Mouse (Mus musculus) T-cell, adult 2 months (primary cell): ENCODE data around the gene Vwa7.

Source experiments
- DNase-seq: peaks from one replicate; pipeline ENCODE4 v3.0.0; 2022; ENCODE audit warnings: low spot score

Gene Vwa7

DNA sequence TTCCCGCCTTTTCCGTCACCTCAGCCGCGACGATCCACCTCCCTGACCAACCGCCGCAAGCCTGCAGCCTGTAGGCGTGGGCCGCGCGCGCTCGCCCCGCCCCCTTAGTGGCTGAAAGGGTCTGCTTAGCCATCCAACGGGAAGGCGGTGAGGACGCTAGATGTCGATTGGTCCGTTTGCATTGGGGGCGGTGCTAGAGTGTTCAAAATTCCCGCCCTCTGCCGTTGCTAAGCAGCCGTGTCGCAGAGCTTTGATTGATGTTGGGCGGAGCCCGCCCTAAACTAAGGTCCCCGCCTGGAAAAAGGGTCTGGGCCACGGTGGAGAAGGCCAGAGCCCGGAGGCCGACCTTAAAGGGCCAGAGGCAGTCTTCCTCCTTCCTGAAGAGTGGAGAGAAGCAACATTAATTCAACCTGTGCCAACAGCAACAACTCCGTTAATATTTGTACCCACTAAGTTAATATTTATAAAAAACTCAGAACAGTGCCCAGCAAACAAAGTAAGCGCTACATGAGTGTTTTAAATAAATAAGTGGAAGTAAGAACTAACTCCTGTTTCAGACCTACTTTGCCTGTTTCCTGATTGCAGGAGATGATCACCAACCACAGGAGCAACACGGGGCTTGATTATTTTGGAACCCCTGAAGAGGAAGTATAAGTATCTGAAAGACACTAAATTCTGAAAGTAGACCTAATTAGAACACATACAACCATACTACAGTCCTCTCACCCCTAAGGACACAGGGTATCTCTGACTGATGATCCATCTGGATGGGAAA is 30.5 kb downstream of the Vwa7 start, which contains the start of gene Msh5:
Gene Msh5, minus strand, starts transcription at position 65 of the 775 bp plus-strand sequence.
- DNase-seq, result peak; percentile 94

DNA sequence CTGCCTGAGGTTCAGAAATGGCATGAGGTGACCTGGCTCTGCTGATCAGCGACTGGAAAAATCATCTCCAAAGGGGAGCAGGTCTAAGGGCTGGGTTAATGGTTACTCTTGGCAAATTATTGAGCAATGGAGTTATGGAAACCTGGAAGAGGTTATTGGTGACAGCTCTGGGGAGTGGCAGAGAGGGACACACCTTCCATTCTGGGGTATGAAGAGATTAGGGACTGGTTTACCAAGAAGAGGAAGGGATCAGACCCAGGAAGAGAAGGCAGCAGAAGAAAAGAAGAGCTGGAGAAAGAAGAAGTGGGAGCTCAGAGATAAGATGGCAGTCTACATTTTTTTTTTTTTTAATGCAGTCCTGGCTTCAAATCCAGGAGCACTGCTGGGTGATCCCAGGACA is 31.3 kb downstream of the Vwa7 start:
- DNase-seq, result no peak

DNA sequence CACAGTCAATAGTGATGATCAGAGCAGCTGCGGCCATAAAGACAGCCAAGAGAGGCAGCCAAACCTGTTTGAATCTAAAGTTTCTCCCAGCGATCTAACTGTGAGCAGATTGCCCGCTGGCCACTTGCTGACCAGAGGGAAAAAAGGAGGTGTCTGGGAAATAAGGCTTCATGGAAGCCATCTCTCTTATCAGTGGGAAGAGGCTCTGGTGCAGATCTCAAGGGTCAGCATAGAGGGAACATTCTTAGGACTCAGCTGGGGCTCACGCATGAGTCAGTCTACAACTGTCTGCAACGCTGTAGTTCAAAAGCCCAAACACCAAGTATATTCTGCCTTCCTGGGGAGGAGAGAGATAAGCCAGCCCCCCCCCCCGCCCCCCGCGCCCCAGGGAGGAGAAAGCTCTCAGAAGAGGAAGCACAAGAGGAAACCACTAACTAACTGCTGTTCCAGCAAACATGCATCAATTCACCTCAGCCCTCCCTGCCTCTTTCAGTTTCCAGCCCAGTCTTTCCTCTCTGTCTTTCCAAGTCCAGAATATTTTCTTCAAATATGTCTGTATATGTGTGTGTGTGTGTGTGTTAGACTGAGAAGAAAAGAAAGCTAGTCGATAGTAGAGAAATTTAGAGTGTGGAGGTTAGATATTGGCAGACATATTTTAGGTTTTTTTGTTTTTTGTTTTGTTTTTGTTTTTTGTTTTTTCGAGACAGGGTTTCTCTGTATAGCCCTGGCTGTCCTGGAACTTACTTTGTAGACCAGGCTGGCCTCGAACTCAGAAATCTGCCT is 32.0 kb downstream of the Vwa7 start:
- DNase-seq, result peak; percentile 42

DNA sequence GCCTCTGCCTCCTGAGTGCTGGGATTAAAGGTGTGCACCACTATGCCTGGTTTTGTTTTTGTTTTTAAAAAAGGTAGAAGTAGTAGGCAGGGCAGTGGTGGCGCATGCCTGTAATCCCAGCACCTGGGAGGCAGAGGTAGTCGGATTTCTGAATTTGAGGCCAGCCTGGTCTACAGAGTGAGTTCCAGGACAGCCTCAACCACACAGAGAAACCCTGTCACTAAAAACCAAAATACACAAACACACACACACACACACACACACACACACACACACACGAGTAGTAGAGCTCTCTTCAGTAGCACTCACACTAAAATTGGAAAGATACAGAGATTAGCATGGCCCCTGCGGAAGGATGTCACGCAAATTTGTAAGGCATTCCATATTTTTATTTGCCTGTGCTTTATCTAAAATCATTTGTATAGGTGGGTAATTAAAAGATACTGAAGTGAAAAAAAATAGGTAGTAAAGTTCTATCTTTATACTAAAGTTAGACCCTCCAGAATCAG is 32.6 kb downstream of the Vwa7 start:
- no peak for DNase-seq

DNA sequence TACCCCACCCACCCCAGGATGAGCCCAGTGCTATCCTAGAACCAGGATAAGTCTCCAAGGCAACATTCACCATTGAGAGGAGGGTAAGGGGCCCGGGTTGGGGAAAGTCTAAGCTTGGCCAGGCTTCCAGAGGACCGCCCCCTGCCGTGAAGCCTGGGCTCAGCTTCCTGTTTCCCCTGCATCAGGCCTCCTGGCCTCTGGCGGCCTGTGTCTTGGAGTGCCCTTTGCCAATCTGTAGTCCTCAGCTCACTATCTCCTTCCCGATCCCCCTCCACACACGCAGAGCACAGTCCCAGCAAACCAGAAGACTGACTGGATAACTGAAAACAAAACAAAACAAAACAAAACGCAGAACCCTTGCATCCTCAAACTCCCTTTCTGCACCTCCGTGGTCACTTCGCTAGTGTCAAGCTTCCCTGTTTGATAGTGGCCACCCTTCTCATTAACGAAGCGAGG is 33.2 kb downstream of the Vwa7 start, which contains the start of gene Clic1:
Gene Clic1, plus strand, starts transcription at position 406 of the 456 bp plus-strand sequence.
- DNase-seq, result peak; percentile 21

DNA sequence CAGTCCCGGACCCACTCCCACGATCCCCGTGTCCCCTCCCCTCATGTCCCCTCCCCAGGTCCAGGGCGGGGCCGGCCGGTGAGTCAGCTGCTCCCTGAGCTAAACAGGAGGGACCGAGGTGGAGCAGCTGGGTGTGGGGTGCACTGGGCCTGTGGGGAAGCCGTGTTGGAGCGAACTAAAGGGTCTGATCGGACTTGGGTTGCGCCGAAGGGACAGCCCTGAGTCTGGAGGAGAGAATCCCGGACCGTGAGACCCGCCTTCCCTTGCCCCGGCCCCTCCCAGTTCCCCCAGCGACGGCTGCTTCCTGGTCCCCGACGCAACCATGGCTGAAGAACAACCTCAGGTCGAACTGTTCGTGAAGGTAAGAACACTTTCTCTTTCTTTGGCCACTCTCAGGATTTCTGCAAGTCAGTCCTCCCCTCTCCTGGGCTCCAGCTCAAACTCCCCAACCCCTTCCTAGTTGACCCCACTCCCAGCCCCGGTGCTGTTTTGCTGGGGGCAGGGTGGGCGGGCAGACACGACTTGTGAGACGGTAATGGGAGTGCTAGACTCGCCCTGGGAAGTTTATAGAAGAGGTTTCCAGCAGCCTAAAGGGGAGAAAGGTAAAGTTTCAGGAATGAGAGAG is 33.9 kb downstream of the Vwa7 start:
- DNase-seq, result peak; percentile 42

DNA sequence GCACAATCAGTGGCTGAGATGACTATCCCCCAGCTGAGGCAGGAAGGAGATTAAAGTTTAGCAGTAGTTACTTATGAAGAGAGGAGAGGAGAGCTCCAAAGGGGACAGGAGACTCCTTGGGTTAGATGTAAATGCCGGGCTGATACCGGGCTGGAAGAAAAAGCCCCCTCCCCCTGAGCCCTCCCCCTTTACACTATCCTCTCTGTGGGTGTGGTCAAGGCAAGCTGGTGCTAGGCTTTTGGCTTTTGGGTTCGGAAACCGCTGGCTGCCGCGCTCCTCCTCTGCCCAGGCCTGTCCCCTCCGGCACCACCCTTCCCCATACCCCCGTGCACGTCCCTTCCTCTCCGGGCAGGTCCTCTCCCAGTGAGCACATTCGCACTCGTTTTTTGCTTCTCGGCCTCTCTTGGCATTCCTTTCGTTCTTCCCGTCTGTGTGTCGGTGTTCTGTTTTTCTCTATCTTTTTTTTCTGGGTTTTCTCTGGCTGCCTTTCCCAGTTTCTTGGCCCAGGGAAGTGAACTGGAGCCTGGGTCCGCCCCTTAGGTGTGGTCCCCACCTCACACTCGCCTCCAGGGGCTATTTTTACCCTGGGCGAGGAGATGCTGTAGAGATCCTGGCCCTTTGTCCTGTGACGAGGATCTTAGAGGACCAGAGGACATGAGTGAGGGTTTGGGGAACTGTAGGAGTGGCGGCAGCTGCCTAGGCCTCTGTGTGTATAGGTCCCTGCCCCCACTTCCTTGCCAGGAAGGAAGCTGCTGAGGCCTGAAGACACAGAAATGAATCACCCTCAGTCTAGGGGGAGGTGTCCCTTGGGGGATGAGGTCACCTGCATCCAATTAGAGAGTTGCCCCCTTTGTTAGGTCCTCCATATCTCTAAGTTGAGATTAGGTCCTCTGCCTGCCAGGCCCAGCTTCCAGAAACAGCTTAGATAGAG is 35.0 kb downstream of the Vwa7 start:
- DNase-seq, result peak; percentile 80

DNA sequence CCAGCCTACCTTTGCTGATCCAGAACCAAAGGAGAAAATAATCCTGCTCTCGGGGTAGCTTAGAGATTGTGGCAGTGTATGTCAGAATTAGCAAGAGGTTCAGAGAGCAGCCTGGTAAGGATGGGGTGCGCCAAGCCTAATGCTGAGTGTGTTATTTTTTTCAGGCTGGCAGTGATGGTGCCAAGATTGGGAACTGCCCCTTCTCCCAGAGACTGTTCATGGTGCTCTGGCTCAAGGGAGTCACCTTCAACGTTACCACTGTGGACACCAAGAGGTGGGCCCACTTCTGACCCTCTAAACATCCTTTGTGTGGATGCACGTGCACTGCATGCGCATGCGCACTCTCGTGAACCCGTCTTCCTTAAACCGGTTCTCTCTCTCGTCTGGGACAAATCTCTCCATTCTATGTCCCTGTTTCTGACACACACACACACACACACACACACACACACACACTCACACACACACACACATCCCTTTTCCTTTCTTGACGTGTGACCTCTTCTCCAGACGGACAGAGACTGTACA is 36.0 kb downstream of the Vwa7 start:
- no peak for DNase-seq

DNA sequence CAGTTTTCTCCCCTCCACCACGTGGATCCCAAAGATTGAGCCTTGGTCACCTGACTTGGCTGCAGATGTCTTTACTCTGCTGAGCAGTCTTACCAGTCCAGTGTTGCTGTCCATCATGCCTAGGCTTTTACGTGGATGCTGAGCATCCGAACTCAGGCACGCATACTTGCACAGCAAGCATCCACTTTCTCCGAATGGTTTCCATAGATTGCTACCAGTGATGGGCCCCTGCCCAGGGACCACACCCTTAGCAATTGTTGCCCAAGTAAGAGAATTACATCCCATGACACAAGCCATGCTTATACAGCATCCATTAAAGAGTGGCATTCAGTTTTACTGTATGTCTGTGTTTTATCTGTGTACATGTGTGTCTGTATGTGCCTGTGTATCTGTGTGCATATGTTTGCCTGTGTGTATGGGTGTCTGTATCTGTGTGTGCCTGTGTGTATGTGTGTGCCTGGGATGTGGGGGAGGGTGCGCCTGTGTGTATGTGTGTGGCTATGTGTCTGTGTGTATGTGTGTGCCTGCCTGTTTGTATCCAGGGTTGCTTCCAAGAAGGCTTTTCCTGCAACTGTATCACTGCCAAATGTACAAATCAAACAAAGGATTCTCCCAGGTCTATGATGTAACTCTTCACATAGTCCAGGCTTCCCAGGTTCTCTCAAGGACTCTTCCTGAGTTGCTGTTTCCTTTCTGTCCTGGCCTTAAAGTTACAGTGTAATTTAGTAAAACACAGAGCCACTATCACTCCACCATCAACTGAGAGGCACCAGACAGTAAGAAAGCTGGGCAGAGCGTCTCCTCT is 39.5 kb downstream of the Vwa7 start:
- no peak for DNase-seq

DNA sequence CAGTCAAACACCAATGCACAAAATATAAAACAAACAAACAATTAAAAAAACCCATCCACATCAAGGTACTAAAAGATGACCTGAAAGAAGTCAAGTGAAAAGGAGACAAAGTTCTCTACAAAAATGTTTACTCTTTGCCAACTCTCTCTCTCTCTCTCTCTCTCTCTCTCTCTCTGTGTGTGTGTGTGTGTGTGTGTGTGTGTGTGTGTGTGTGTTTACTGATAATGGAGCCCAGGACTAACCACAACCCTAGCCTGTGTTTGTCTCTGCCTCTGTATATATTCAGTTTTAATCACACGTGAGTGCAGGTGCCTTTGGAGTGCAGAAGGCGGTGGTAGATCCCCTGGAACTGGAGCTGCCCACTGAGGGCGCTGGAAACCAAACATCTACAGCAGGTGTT is 40.7 kb downstream of the Vwa7 start:
- DNase-seq, result no peak

DNA sequence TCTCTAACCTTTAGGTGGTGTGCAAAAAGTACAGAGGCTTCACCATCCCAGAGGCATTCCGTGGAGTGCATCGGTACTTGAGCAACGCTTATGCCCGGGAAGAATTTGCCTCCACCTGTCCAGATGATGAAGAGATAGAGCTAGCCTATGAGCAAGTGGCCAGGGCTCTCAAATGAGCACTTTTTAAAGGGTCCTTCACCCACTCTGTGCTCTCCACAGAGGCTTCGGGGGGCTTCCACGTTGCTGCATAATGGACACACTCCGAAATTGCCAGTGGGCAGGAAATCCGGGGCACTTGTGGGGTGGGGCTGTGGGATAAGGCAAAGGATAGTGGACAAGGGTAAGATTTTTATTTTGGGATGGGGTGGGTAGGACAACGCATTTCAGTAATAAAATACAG is 41.9 kb downstream of the Vwa7 start:
- DNase-seq, result no peak

DNA sequence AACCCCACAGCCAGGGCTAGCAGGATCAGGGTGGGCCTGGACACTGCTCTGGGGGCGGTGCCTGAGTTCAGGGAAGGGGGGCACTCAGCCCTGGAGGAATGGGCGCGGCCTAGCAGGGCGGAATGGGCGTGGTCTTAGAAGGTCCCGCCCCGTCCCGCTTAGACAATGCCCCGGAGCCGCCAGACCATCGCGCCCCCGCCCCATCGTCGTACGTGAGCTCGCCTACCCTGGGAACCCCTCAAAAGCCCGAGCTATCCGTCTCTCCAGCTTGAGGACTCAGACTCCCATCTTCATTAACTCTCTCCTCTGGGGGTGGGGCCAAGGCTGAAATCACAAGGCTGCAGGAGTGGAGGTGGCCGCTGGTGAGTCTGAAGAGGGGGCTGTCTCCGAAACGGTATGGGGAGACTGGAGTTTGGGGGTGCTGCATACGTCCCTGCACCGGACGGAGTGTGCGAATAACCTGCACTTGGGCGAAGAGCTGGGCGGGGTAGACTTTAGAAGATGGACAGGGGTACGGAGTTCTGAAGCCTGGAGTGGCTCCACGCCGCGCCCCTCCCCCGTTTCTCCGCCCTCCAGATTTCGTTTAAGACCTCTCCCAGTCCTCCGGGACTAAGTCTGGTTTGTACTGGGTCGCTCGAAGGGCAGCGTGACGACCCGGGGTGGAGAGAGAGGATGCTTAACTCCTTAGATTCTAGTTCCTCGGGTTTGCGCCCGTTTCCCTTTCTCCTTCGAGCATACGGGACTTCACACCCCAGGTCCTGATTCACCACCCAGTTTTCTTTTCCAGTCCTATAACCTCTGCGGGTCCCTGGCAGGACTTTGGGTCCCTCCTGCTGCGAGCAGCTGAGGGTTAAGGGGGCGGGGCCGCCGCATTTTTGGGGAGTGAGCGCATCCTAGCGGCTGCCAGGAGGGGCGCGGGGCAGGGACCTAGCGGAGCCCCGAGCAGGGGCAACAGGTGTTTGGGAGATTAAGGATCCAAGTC is 42.8 kb downstream of the Vwa7 start, which contains the start of gene Ddah2:
Gene Ddah2, plus strand, starts transcription at position 125 of the 982 bp plus-strand sequence.
- peak; percentile 83 for DNase-seq

DNA sequence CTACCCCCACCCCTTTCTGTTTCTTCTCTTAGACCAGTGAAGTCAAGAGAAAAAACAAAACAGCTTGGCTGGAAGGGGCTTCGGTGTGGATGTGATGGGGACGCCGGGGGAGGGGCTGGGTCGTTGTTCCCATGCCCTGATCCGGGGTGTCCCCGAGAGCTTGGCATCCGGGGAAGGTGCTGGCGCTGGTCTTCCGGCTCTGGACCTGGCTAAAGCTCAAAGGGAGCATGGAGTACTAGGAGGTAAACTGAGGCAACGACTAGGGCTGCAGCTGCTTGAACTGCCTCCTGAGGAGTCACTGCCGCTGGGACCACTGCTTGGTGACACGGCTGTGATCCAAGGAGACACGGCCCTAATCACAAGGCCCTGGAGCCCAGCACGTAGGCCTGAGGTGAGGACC is 43.7 kb downstream of the Vwa7 start:
- DNase-seq, result no peak

DNA sequence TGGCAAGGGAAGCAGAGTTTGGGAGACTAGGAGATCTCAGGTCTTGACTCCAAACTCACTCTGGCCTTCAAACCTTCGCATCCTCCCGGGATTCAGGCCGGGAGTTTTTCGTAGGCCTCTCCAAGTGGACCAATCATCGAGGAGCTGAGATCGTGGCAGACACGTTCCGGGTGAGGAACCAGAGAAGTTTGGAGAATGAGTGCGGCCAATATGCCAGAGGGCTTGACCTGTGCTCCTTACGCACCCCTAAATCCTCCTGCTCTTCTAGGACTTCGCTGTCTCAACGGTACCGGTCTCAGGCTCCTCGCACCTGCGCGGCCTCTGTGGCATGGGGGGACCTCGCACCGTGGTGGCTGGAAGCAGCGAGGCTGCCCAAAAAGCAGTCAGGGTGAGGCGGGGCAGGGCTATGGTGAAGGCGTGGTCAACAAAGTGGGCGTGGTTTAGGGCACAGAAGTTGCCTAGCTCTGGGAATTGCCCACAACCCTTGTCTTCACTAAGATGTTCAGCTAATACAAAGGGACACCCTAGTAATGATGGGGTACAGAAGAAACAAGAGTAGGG is 44.4 kb downstream of the Vwa7 start:
- no peak for DNase-seq

DNA sequence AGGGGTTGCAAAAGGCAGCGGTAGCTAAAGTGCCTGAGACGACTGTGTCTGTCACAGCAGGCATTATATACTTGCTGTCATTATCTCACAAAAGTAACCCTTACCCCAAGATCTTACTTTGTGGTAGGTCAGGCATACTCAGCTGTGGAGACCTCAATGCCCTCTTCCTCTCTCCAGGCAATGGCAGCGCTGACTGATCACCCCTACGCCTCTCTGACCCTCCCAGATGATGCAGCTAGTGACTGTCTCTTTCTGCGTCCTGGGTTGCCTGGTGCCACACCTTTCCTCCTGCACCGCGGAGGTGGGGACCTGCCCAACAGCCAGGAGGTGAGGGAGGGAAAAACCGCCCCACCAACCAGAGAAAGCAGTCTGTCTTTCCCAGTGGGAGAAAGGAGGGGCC is 44.9 kb downstream of the Vwa7 start:
- DNase-seq, result no peak

DNA sequence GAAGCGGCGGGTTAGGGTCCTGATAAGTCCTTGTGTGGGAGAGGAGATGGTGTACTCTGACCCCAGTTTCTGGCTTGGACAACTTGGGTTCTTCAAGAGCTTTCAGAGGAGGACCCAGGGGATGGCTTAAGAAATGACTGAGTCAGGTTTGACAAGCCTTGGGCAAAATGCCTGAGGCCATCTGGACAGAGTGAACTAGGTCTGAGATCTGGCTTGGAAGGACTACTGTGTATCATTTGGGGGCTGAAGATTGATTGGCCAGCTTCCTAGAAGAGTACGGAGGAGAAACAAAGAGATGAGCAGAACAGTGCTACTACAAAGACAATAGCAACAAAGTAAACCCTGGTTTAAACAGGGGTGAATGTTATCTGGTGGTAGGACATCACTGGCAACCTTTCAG is 47.1 kb downstream of the Vwa7 start:
- no peak for DNase-seq

DNA sequence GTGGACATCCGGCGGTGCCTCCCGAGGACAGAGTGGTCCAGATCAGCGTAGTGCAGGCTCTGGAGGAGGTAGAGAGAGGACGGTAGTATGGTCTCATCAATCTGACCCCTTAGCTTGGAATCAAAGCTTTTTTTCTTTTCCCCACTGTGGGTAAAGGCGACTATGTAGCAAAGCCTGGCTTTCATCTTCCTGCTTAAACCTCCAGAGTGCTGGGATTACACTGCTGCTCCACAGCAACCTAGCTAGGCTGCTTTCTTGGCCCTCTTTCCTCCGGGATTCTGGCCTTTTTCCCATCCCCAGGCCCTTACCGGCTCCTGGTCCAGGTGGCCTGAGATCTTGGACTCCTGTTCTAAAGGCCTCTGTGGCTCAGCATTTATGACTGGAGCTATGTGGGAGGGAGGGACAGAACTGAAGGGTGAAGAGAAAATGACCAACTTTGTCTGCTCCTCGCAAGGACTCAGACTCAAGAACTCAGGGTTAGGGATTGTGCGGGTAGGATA is 48.0 kb downstream of the Vwa7 start:
- no peak for DNase-seq
